Mouse (Mus musculus) retina, adult 2 months (tissue): Measurements from ENCODE around the gene Phactr2.
"Not testable (repeated sequence)": the region's sequence is repeated elsewhere in the genome, so short reads cannot be mapped to it uniquely, and the experiment has no call there.

Source experiments
- DNase-seq: peaks from one replicate; pipeline ENCODE4 v3.0.0-alpha.2; 2012; ENCODE audit warnings: low read depth, low spot score

Gene Phactr2

DNA sequence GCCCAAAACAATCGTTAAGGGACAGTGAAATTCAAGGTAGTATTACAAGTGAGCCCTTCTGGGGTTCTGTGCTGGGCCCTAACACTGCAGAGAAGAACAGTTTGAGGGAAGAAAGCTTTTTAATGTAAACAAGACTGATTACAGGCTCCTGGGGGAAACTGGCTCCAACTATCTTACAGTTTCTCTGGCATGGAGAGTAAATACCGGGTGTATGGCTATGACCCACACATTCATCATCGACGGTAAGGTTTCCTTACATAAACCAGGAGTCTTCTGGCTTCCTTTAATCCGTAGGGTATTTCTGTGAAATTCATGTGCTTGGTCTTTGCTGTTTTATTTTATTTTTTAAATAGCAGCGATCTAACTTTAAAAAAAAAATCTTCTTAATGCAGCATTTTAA is 261.4 kb downstream of the Phactr2 start:
- DNase-seq = no peak

DNA sequence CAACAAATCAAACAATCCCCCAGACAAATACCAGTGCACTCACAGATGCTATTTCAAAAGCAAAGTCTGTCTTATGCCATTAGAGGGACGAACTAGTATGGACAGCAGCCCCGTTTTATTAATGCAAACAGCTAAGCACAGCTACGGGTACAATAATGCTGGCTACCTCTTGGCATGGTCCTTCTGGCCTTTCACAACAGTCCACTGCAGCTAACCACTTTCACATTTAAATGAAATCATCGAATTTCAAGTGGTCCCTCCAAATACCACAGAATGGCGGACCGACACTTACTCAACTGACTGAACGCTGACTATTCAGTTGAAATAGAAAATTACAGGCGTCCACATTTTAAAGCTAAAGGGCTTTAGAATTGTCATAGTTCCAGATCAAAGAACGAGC is 261.9 kb downstream of the Phactr2 start:
- DNase-seq = no peak

DNA sequence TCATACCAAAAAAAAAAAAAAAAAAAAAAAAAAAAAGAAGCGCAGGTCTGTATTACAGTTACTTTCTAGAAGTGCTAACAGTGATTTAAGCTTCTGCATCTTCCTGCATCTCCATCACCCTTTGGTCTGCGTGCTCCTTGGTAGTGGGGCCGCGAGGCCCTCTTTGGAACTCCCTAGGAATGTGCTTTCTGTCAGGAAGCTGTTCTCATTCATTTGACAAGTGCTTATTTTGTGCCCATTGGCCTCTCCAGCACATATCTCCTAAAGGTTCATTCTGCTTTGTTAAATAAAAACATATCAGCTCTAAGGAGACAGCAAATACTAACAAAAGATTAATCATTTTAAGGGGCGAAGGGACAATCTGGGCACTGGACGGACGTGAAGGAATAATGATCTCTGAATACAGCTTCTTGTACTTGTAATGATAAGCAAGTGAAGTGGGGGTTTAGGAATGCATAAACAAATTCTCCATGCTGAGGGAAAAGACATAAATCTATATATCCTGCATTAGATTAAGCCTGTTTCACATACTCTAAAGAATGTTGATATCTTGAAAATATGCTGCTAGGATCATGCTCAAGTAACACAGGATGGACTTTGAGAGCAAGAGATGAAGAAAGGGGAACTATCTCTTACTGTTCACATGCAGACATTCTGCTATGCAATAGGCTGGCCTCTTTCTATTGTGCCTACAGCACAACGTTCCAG is 264.1 kb downstream of the Phactr2 start:
- DNase-seq = no peak

DNA sequence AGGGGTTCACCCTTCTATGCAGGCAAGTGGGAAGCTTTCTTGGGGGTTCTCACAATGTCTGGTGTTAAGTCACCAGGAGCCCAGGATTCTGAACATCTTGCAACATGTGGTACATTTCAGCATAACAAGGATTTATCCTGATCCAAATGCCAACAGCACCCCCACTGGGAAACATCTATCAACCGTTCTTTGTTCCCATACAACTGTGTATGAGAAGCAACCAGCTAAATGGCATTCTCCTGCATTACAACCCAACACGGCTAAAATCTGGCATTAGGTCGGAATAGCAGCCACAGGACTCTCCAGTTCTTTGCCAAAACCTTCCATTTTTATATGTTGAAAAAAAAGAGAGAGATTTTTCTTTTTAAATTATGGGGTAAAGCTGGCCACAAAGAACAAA is 264.7 kb downstream of the Phactr2 start:
- DNase-seq = no peak

DNA sequence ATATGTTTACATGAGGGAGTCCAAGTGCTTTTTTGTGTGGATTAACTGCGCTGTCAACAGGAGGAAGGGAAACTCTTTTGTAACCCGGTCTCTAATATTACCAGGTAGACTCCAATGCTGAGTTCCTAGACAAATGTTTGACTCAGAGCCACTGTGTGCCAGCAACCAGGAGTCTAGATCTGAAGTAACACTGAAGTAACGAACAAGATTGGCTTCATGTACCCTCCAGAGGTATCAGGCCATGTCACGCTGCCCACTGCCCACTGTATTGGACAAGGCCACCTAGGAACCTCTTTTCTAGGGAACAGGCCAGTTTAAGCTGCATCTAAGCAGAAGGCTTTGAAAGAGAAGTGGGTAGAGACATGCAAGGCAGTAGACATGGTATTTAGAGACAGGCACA is 265.2 kb downstream of the Phactr2 start:
- no peak for DNase-seq

DNA sequence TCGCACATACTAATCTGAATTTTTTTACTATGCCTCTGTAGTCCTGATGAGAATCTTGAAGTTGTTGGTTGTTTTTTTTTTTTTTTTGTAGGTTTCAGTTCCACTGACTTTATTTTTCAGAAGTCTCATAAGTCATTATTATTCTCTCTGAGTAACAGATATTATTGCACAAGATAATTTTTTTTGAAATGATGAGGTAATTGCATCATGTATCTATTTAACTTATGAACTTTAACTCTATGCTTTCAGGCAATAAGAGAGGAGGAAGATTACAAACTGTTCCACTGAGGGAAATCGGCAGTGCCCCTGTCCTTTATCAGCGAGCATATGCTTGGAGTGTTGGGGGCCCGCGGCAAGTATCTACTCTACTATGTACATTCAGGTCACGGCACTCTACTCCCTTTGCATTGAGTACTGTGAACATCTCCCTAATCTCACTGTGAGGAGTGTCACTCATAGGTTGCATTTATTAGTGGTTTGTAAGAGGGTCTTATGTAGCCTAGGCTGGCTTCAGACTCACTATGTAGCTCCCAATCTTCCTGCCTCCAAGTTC is 272.4 kb downstream of the Phactr2 start:
- DNase-seq = no peak

DNA sequence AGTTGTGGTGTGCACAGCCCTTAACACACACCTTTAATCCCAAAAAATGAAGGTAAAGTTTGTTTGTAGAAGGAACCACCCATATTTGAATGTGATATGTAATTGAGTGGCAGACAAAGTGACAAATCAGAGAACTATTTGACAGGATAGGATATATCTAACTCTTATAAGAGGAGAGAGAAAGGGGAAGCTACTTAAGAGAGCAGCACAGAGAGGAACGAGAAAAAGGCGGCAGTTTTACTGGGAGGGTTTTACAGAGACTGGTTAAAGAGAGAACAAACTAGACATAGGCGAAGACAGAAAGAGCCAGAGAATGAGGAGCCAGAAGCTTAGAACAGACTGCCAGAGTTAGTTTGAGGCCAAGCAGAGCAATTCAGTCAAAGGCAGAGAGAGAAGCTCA is 273.4 kb downstream of the Phactr2 start:
- DNase-seq = no peak

DNA sequence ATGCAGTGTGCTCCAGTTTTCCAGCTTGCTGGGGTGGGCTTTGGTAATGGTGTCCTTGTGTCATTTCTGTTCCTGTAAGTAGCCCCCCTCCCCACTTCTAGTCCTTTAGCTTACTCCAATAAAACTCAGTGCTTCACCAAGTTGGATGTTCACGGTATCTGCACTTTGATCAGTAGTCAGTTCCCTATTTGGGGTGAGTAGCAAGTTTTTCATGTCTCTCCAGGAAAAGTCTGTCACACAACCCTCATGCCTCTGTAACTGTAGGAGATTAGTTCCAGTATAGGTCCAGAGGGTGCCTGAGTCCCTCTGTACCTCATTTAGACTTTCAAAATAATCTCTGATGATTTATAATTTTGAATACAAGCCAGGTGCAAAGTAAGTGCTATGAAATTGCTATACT is 275.0 kb downstream of the Phactr2 start:
- no peak for DNase-seq

DNA sequence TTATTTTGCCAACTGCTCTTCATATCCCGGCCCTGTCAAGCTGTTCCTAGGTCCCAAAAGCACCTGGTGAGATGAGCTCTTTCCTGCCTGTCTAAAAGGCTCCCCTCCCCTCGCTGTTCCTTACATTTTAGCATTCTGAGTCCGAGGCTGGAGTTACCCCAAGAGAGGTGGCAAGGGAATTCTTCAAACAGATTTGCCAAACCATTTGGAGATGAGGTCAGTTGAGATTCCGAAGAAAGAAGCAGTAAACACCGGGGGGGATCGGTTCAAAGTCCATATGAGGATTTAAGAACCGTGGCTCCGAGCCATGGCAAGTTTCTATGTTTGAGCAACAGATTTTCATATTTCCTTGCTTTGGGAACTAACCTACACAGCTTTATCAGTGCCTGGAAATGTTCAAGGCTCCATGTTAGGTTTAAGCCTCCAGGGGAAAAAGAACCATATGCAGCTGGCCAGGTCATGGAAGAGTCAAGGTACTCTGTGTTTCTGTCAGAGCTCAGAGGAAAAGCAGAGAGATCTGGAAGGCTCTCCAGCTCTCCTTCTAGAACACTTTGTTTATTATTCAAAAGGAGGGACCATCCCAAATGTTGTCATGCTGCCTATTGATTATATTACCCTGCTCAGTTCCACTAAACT is 277.2 kb downstream of the Phactr2 start:
- DNase-seq = no peak

DNA sequence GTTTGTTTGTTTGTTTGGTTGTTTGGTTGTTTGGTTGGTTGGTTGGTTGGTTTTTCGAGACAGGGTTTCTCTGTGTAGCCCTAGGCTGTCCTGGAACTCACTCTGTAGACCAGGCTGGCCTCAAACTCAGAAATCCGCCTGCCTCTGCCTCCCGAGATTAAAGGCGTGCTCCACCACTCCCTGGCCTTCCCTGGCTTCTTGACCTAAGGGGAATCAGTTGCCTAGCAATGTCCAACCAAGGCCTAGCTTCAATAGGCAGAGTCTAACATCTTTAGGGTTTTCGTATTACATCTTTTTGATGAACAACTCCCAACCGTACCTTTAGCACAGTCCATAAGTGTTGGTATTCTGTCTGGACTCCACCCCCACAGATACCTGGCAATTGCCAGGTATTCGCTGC is 280.7 kb downstream of the Phactr2 start:
- DNase-seq = not testable (repeated sequence)

DNA sequence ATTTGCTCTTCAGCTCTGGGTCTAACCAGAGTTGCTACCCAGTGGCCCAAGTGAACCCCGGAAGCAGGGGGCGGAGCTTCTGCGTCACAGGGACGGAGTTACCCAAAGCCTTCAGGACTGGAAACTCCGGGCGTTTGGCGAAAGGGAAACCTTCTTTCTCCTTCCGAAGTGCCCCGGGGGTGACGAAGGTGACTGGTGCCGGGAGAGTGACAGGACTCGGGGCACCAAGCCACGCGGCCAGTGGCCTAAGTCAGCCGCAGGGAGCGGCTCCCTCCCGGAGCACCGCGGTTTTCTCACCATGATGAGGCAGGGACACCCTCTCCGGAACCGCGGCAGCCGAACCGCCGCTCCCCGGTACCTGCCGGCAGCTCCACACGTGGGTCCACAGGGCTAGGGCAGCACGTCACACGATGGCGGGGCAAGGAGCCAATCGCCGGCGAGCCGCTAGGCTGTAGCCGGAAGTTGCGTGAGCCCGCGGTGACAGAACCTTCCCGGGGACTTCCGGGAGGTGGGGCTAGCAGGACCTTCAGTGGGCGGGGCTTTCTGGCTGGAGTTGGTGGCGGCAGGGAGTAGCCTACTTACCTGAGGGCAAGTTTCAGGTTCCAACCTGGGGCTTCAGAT is 281.4 kb downstream of the Phactr2 start, which contains the start of gene Ltv1:
Ltv1 (minus strand) TSS at position 438 of the 621 bp plus-strand sequence.
- peak; percentile 90 for DNase-seq

DNA sequence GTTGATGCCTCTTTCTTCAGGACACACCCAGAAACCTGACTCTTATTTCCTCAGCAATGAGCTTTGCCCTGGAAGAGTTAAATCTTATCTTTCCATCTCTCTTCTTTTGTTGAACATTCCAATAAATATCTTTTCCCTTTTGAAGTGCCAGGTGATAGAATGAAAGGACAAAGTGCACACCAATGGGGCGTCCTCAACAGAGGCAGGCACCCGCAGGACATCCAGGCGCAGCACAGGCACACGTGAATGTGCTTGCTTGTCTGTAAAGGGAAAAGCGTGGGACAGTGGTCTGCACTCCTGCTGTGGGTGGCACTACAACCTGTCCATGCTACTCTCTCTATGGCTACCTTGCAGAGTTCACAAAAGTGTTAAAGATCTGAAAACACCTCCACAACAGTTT is 284.3 kb downstream of the Phactr2 start:
- DNase-seq = no peak

DNA sequence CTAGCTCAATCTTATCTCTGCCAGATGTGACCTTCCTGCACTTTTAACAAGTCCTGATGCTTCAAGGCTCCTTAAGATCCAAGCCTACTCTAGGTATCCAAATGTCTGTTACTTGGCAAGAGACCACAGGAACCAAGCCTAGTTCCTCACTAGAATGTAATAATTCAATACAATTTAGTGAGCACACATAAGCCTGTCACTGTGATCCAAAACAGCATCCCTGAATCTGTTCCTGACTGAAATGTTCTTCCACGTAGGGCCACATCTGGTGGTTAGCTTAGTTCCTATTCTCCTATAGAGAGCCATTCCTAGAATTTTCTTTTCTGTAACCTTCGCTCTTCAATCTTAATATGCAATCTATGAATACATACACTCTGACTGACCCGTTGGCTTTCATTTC is 287.5 kb downstream of the Phactr2 start:
- DNase-seq = no peak

DNA sequence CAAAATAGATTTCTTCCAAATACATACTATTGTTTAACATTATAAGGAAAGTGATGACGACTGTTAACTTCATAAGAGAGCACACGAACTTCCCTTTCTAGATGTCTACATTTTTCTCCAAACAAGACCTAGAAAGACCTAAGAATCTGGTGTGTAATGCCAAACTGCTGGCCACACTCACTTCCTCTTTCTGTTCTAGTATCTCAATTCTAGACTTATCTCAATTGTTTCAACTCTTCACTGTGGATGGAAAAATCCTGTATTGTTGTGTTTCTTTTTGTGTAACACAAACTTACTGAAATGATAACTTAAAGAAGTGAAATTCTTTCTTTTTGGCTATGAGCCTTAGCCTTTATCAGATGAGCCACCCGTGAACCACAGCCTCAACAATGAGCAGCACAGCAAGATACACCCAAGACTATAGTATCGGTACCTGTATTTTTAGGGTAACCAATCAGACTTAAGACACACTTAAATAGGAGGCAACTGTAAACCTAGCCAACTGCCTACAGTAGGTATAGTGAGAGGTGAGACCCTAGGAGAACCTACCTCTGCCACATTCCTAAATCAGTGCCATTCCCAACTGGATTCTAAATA is 289.9 kb downstream of the Phactr2 start:
- no peak for DNase-seq

DNA sequence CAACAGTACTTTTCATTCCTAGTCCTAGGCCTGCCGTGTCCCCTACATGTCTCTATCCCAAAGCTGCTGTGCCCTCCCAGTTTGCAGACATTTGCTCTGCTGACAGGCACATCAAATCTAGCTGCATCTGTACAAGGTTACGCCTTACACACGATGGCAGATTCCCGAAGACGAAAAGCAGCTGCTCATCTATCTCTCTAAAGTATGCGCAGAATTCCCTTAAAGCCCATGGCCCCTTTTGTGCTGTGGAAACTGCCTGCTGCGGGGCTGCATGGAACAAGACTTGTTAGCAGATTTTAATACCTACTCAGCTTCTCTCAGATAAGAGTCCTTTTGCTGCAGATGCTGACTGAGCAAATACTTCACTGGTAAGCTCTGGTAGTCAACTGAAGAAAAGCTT is 294.0 kb downstream of the Phactr2 start:
- DNase-seq = no peak

DNA sequence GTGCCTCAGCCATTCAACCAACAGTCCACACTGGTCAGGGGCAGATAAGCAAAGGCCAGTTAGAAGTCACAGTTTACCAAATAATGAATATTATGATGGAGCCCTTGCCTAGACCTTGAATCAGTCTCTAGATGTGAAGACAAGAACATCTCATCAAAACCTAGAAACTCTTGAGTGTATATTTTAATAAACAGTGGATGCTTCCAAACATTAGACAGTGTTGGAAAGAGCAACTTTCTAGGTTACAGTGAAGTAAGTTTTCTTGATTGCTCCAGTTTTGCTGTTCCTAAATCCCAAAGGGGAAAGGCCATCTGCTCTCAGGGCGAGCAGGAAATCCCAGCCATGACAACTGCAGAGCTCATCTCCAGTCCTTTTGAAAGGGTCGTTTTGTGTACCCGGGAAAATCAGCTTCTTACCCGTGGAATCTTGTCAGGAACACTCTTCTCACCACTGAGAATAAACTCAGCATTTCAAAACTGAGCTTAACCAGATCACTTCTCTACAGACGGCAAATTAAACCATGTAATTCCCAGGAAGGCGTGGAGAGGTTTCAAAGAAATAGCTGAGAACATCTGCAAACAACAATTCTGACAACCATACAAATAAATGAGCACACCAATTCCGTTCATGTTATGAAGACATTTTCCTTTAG is 296.1 kb downstream of the Phactr2 start, which contains the start of gene Zc2hc1b:
Zc2hc1b (minus strand) TSS at position 51 of the 652 bp plus-strand sequence.
- DNase-seq = no peak

DNA sequence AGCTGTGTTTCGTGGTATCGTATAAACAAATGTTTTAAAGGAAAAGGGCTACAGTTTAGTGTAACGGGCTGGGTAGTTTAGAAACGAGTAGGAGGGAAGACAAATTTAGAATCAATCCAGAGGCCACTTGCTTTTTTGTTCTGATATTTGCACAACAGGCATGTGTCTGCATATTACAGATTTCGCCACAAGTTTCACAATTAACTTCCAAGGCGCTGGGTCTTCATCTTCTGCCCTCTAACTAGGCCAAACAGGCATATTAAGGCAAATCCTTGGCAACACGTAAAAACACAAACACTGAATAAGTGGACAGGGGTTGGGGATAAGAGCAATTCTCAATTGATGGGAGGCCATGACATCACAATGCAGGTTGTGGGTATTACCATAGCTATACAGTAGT is 298.3 kb downstream of the Phactr2 start:
- DNase-seq = no peak

DNA sequence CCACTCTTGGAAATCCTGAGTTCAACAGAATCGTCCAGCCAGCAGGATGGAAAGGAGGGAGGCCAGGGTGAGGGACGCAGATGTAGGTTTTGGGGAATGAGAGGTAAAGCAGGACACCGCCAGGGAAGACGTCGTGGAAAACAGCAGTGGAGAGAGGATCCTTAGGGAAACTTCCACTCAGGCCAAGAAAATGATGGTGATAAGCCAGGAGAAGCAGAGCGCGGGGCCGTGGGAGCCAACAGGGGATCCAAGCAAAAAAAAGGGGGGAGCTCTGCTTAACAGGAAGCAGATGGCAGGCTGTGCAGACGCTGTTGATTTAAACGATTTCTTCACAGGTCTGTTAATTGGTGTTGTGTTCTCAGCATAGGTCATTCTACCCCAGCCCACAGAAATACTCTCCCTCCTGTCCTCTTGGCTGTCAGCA is 301.4 kb downstream of the Phactr2 start:
- no peak for DNase-seq

DNA sequence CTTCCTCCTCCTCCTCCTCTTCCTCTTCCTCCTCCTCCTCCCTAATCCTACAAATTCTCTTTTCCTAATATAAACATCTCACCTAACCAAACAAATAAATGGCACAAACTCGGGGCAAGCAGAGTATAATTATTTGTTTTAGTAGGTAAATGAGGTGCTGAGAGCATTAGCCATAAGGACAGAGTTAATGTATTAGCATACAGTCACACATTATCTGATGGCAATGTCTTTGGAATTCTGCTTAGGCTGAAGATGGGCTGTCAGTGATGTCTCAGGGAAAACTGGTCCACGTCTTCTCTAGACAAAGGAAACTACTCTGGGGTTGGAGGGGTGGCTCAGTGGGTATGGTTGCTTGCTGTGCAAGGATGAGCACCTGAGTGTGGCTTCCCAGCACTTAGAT is 302.8 kb downstream of the Phactr2 start:
- no peak for DNase-seq

DNA sequence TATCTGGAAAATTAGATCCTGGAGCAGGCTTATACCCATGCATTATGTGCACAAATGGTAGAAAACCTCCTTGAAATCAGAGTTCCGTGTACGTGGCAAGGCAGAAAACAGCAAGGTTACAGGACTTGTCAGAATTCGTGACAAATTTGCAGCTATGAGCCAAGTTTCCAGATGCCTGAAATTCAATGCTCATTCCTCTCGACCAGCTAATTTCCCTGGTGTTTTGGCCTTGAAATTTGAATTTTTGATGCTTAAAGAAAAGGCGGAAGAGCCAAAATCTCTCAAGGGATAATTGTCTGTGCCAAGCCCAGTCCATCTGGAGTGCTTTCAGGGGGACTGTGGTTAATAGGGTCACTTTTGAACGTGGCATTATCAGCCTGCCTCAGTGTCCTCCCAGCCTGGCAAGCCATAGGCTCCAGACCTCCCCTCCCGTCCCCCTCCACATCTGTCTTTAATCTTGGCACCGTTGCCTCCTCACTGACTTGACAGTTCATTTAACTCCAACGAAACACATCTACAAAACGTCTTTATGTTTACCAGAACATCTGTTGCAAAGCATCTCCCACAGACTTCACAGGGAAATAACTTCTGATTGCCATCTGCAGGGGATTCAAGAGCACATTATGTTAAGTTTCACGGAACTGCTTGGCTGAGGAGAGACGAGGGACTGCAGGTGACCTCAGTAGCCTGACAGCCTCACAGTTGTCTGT is 303.3 kb downstream of the Phactr2 start:
- DNase-seq = no peak

DNA sequence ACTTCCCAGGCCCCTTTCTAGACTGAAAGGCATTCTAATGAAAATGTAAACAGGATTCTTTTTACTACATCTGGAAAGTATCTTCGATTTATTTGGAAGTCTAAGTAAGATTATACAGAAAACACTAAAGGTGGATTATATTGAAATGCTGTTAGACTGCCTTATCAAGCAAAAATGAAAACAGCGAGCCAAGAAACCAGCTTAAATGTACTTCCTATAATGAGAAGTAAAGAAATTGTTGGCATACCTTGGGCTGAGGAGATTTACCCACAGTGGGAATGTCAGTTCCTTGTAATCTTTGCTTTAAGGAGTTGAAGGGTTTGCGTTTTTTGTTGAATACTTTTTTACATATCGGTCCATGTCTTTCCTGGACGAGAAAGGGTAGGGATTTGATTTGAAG is 305.8 kb downstream of the Phactr2 start:
- DNase-seq = no peak
